Mouse (Mus musculus): ENCODE data around the gene Gm17067. TPM values are rescaled to one million over a fixed set of nuclear protein-coding genes. Genes with fewer than 3 reads are reported as not detected.

The Gm17067 gene
- total and polyA plus RNA-seq, 2 experiments from 2014 or later, result not detected

Other genes starting within 250 kb of the Gm17067 start
- 18.7 and 21.0 TPM in 2 replicates for gene Zfp141, start 221.3 kb downstream of the Gm17067 start, total RNA-seq (2014; rRNA removed)
- gene Zfp141, start 221.3 kb downstream of the Gm17067 start, polyA plus RNA-seq (2015; fragmentation: Nextera tagmentation; extraction: Ambion mirVana), result 8.4 TPM in 2 replicates
- gene Gm21028, start 148.4 kb downstream of the Gm17067 start, total RNA-seq (2014; rRNA removed), result not detected in 2 replicates
- not detected in 2 replicates for gene Gm21028, start 148.4 kb downstream of the Gm17067 start, polyA plus RNA-seq (2015; fragmentation: Nextera tagmentation; extraction: Ambion mirVana)
- gene Zfp977, start 134.5 kb downstream of the Gm17067 start, total RNA-seq (2014; rRNA removed), result 0.76 and 2.0 TPM in 2 replicates
- 1.5 TPM in 2 replicates for gene Zfp977, start 134.5 kb downstream of the Gm17067 start, polyA plus RNA-seq (2015; fragmentation: Nextera tagmentation; extraction: Ambion mirVana)
- 1.9 and 2.7 TPM in 2 replicates for gene Zfp976, start 84.4 kb downstream of the Gm17067 start, total RNA-seq (2014; rRNA removed)
- gene Zfp976, start 84.4 kb downstream of the Gm17067 start, polyA plus RNA-seq (2015; fragmentation: Nextera tagmentation; extraction: Ambion mirVana), result 1.8 and 2.5 TPM in 2 replicates
- 4.3 and 6.3 TPM in 2 replicates for gene Zfp975, start 34.3 kb downstream of the Gm17067 start, total RNA-seq (2014; rRNA removed)
- 6.8 and 7.5 TPM in 2 replicates for gene Zfp975, start 34.3 kb downstream of the Gm17067 start, polyA plus RNA-seq (2015; fragmentation: Nextera tagmentation; extraction: Ambion mirVana)
- not detected in 2 replicates for gene Vmn2r62, start 66.5 kb upstream of the Gm17067 start, total RNA-seq (2014; rRNA removed)
- not detected in 2 replicates for gene Vmn2r62, start 66.5 kb upstream of the Gm17067 start, polyA plus RNA-seq (2015; fragmentation: Nextera tagmentation; extraction: Ambion mirVana)
- gene Gm2381, start 140.2 kb upstream of the Gm17067 start, total RNA-seq (2014; rRNA removed), result not detected in 2 replicates
- not detected in 2 replicates for gene Gm2381, start 140.2 kb upstream of the Gm17067 start, polyA plus RNA-seq (2015; fragmentation: Nextera tagmentation; extraction: Ambion mirVana)
- gene Vmn2r63, start 206.8 kb upstream of the Gm17067 start, total RNA-seq (2014; rRNA removed), result not detected in 2 replicates
- gene Vmn2r63, start 206.8 kb upstream of the Gm17067 start, polyA plus RNA-seq (2015; fragmentation: Nextera tagmentation; extraction: Ambion mirVana), result not detected in 2 replicates

Data from midbrain, postnatal 0 days (tissue).